Comparison of ENCODE assay signal across 8 mouse cellular contexts in the genomic region with DNA sequence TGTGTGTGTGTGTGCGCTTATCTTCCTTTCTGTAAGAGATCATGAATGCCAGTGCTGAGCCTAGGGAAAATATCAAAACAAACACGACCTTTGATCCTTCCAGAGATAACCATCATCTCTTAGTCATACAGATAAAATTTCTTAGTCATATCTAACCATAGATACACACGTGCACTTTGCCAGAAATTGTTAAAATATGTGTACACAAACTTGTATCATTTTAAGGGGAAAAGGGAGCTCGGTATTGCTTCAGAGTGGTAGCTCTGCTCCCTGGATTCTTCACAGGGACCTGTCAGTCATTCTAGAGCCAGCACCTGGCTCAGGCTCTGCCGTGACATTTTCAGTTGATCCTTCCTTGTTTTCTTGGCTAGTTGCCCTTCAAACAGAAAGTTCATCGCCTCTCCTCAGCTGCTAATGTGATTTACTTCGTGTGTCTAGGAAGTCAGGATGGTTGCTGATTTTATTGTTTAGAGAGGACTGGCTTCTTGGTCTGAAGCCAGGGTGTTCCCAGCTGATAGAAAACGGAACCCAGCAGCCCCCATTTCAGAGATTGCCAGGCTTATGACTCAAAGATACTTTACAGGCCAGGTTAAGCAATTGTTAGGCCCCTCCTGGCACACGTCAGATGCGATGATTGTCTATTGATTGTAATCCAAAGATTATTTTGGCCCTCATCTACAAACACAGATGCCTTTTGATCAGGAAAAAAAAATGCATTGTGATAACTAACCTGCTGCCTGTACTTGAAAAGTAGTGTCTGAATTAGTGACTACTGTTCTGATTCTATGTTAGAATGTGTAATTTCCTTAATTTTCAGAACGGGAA. TPM values are rescaled to one million over a fixed set of nuclear protein-coding genes. Genes with fewer than 3 reads are reported as not detected.
A peak's percentile ranks its signal among the peaks of the same experiment; 100 is the strongest.
DNase-seq lines count a peak whose midpoint lies in the region; ATAC-seq and TF ChIP-seq lines count a peak whose summit lies in the region.

No protein-coding gene starts in this region.

- no peaks in the 10 kb centered on the region for H3K27me3 ChIP-seq in forebrain, postnatal 0 days (ENCODE audit: insufficient read depth, low read length)
- no peaks in the 10 kb centered on the region for H3K27me3 ChIP-seq in hindbrain, embryonic 16.5 days (replicated peaks; ENCODE audit: control insufficient read depth, insufficient read depth, low read length)
- no peaks in the 10 kb centered on the region for H3K27me3 ChIP-seq in lung, embryonic 15.5 days

- no peak overlapping the region for H3K4me3 ChIP-seq in forebrain, postnatal 0 days (ENCODE audit: low read depth, low read length)
- no peak overlapping the region for H3K4me3 ChIP-seq in hindbrain, embryonic 16.5 days (ENCODE audit: low read length)
- H3K4me3 ChIP-seq in lung, embryonic 15.5 days = no peak overlapping the region

- no peak overlapping the region for H3K9ac ChIP-seq in forebrain, postnatal 0 days
- no peak overlapping the region for H3K9ac ChIP-seq in hindbrain, embryonic 16.5 days (ENCODE audit: low read depth, low read length)
- no peak overlapping the region for H3K9ac ChIP-seq in lung, embryonic 15.5 days

- H3K36me3 ChIP-seq in forebrain, postnatal 0 days (ENCODE audit: insufficient read depth) = no peaks in the 10 kb centered on the region
- H3K36me3 ChIP-seq in hindbrain, embryonic 16.5 days (ENCODE audit: control insufficient read depth, insufficient read depth, low read length) = no peaks in the 10 kb centered on the region
- H3K36me3 ChIP-seq in lung, embryonic 15.5 days = no peaks in the 10 kb centered on the region

- no peak for TF ChIP-seq CTCF in forebrain, postnatal 0 days (IDR thresholded peaks at IDR 0.05; ENCODE audit: low read depth)

- H3K9me3 ChIP-seq in forebrain, postnatal 0 days (ENCODE audit: low read length) = no peaks in the 10 kb centered on the region
- no peaks in the 10 kb centered on the region for H3K9me3 ChIP-seq in hindbrain, embryonic 16.5 days (ENCODE audit: control insufficient read depth, low read length)
- H3K9me3 ChIP-seq in lung, embryonic 15.5 days = no peaks in the 10 kb centered on the region

- H3K27ac ChIP-seq in forebrain, postnatal 0 days (ENCODE audit: low read depth, low read length) = peak overlapping the region; percentile 4; the same call in 1 of the 2 replicates
- H3K27ac ChIP-seq in hindbrain, embryonic 16.5 days (ENCODE audit: low read depth, low read length) = 0 out of 2 replicates have a peak overlapping the region, but pooled peaks have one; percentile 1
- H3K27ac ChIP-seq in lung, embryonic 15.5 days = peak overlapping the region; percentile 35; the same call in 1 of the 2 replicates

- 34% methylated on average over 11 of the region's 11 CpGs for WGBS in forebrain, postnatal 0 days
- WGBS in hindbrain, embryonic 16.5 days = 44% methylated on average over 11 of the region's 11 CpGs
- 15% methylated on average over 11 of the region's 11 CpGs for WGBS in lung, embryonic 15.5 days

- no peak for ATAC-seq in forebrain, postnatal 0 days
- ATAC-seq in hindbrain, embryonic 16.5 days = no peak
- peak; percentile 40; the same call in 1 of the 2 replicates for ATAC-seq in lung, embryonic 15.5 days (ENCODE audit: borderline replicate concordance, extremely low read depth, low FRiP score, low TSS enrichment)

- peak; percentile 50 to 51 for DNase-seq in cerebellum, adult 18-20 months
- no peak for DNase-seq in cerebellum, adult 11 months
- peak; percentile 69 for DNase-seq in MN1 (ENCODE audit: low spot score)
- DNase-seq in forebrain, postnatal 0 days = peak; percentile 42
- DNase-seq in thymus, adult 18-20 months = no peak
- no peak for DNase-seq in left cerebral cortex, postnatal 36 days (ENCODE audit: low spot score in 2 of 2)

- intact Hi-C loops in left cerebral cortex, postnatal 36 days (cut with DNase I) = no loop called here

- H3K4me1 ChIP-seq in forebrain, postnatal 0 days (ENCODE audit: insufficient read depth) = peaks cover 32% of the 10 kb centered on the region
- H3K4me1 ChIP-seq in hindbrain, embryonic 16.5 days (ENCODE audit: control insufficient read depth, insufficient read depth, low read depth, low read length) = peaks cover 16% of the 10 kb centered on the region
- H3K4me1 ChIP-seq in lung, embryonic 15.5 days = peaks cover 56% of the 10 kb centered on the region

- H3K4me2 ChIP-seq in forebrain, postnatal 0 days (ENCODE audit: low read depth) = no peak overlapping the region
- H3K4me2 ChIP-seq in hindbrain, embryonic 16.5 days (ENCODE audit: low read length) = 0 out of 2 replicates have a peak overlapping the region, but pooled peaks have one; percentile 4
- H3K4me2 ChIP-seq in lung, embryonic 15.5 days = 0 out of 2 replicates have a peak overlapping the region, but pooled peaks have one; percentile 4

RNA-seq across cellular contexts. Expression of a gene that starts 49.6 kb away (rescaled TPM):
- 16.2 and 19.0 TPM in 2 replicates for total RNA-seq in forebrain, postnatal 0 days (2014; rRNA removed)
- 9.1 and 16.0 TPM in 2 replicates for polyA plus RNA-seq in forebrain, postnatal 0 days (2015; fragmentation: Nextera tagmentation; extraction: Ambion mirVana)
- polyA plus RNA-seq in hindbrain, embryonic 16.5 days (2015; fragmentation: Nextera tagmentation; extraction: Ambion mirVana) = 19.1 and 20.4 TPM in 2 replicates
- polyA plus RNA-seq in lung, embryonic 15.5 days (2015; fragmentation: Nextera tagmentation; extraction: Ambion mirVana) = 8.7 and 10.5 TPM in 2 replicates
- 10 to 100 TPM; 12.6 to 16.0 TPM for total RNA-seq in left cerebral cortex, postnatal 36 days (2021)

Comparison
In these comparisons a context has a peak if more than half of its experiments do, and no peak if none do; other contexts are left out.
1. DNase-seq: peak in cerebellum, adult 18-20 months (2 of 2), MN1 (single experiment) and forebrain, postnatal 0 days (single experiment); none in cerebellum, adult 11 months (single experiment), thymus, adult 18-20 months (0 of 2) and left cerebral cortex, postnatal 36 days (0 of 2).
2. Peak in every context shown above with its lines, with median percentiles within 50 percentile points of each other: H3K27ac ChIP-seq.